Mouse (Mus musculus): Measurements from ENCODE around the gene Gm20903. TPM values are rescaled to one million over a fixed set of nuclear protein-coding genes. Genes with fewer than 3 reads are reported as not detected.
"Not testable (repeated sequence)": the region's sequence is repeated elsewhere in the genome, so short reads cannot be mapped to it uniquely, and the experiment has no call there.

Gene Gm20903
- polyA plus RNA-seq (2012; rRNA removed): not detected in 2 replicates

GRCm38 (mm10) chrY:73669015-73669414 is at the start of gene Gm20903:
Gm20903 (plus strand) TSS chrY:73669315.
- DNase-seq (ENCODE audit: low spot score): not testable (repeated sequence)

Data from urinary bladder, adult 2 months (tissue).